In the genomic region with DNA sequence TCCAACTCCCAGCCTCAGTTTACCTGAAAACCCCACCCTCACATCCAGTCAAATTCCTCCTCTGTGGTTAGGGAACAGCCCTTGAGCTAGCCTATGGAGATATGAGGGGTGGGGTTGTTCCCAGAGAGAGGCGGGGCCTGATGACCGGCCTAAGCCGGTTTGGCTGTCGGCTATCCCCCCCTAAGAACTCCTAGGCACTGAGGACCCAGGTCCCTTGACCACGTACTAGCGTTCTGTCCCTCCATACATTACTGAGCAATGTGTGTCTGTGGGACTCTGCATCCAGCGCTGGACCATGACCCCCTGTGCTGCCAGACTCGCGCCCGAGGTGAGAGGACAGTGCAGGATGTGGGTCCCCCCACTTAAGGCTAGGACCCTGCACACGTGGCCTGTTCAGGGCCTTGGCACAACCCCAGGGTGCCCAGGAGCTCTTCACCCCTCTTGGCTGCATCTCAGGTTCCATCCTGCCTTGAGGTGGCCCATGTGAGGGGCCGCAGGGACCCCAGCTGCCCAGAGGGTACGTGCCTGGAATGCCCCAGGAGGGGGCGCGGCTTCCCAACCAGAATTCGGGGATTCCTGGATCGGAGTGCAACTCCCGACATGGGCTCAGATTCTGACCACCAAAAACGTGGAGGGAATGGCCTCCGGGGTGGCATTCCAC, we compare ENCODE assay signal across 8 mouse cellular contexts. TPM values are rescaled to one million over a fixed set of nuclear protein-coding genes. Genes with fewer than 3 reads are reported as not detected.
DNase-seq lines count a peak whose midpoint lies in the region; ATAC-seq and TF ChIP-seq lines count a peak whose summit lies in the region.

No protein-coding gene starts in this region.

- H3K36me3 ChIP-seq in forebrain, embryonic 10.5 days (replicated peaks) = peaks cover 15% of the 10 kb centered on the region
- H3K36me3 ChIP-seq in forebrain, postnatal 0 days (ENCODE audit: insufficient read depth) = no peaks in the 10 kb centered on the region
- peaks cover 3% of the 10 kb centered on the region; the same call in 1 of the 2 replicates for H3K36me3 ChIP-seq in liver, embryonic 16.5 days (ENCODE audit: control insufficient read depth, insufficient read depth)

- peak; percentile 59 for DNase-seq in forebrain, embryonic 10.5 days (ENCODE audit: extremely low spot score, low spot score)
- no peak for DNase-seq in forebrain, postnatal 0 days
- no peak for DNase-seq in brain, embryonic 14.5 days (ENCODE audit: low read depth)
- peak; percentile 44 to 49 for DNase-seq in heart, postnatal 10 days
- no peak for DNase-seq in adrenal gland, adult 18-20 months (ENCODE audit: low spot score in 2 of 2)
- no peak for DNase-seq in left cerebral cortex, adult 9 months (ENCODE audit: low spot score in 2 of 2)

- 4% methylated on average over 20 of the region's 20 CpGs for WGBS in forebrain, embryonic 10.5 days
- 8% methylated on average over 20 of the region's 20 CpGs for WGBS in forebrain, postnatal 0 days
- WGBS in liver, embryonic 16.5 days (ENCODE audit: insufficient replicate concordance) = 54% methylated on average over 20 of the region's 20 CpGs

- intact Hi-C loops in heart, postnatal 10 days (cut with DNase I) = no loop called here

- no peak for TF ChIP-seq POLR2A in brain, embryonic 14.5 days (IDR thresholded peaks at IDR 0.05; ENCODE audit: borderline replicate concordance, extremely low read depth, insufficient read depth, insufficient read length, poor library complexity, severe bottlenecking)

- H3K4me3 ChIP-seq in forebrain, embryonic 10.5 days = peak overlapping the region; percentile 47
- no peak overlapping the region for H3K4me3 ChIP-seq in forebrain, postnatal 0 days (ENCODE audit: low read depth, low read length)
- H3K4me3 ChIP-seq in liver, embryonic 16.5 days (ENCODE audit: low read depth, low read length) = no peak overlapping the region; the same call in 1 of the 2 replicates

- peak overlapping the region; percentile 88 for H3K27ac ChIP-seq in forebrain, embryonic 10.5 days
- H3K27ac ChIP-seq in forebrain, postnatal 0 days (ENCODE audit: low read depth, low read length) = no peak overlapping the region
- H3K27ac ChIP-seq in liver, embryonic 16.5 days (ENCODE audit: low read length) = 0 out of 2 replicates have a peak overlapping the region, but pooled peaks have one; percentile 72

- no peak overlapping the region for H3K9ac ChIP-seq in forebrain, postnatal 0 days
- no peak overlapping the region for H3K9ac ChIP-seq in liver, embryonic 16.5 days (ENCODE audit: low read depth, low read length)

- no peak for TF ChIP-seq CTCF in forebrain, postnatal 0 days (IDR thresholded peaks at IDR 0.05; ENCODE audit: low read depth)
- TF ChIP-seq CTCF in brain, embryonic 14.5 days (IDR thresholded peaks at IDR 0.05; ENCODE audit: borderline replicate concordance, extremely low read depth, insufficient read depth, insufficient read length) = 0 out of 2 replicates have a peak, but pooled peaks have one; percentile 7

- no peak for ATAC-seq in forebrain, postnatal 0 days
- peak; percentile 19; the same call in 1 of the 2 replicates for ATAC-seq in liver, embryonic 16.5 days (ENCODE audit: low read depth)
- ATAC-seq in cerebellum, adult (ENCODE audit: insufficient number of reproducible peaks, low FRiP score, low TSS enrichment) = no peak

- H3K4me2 ChIP-seq in forebrain, postnatal 0 days (ENCODE audit: low read depth) = no peak overlapping the region
- peak overlapping the region; percentile 58 for H3K4me2 ChIP-seq in liver, embryonic 16.5 days (ENCODE audit: low read depth, low read length)

- peaks cover 58% of the 10 kb centered on the region for H3K27me3 ChIP-seq in forebrain, embryonic 10.5 days (ENCODE audit: poor library complexity, severe bottlenecking)
- peaks cover 16% of the 10 kb centered on the region for H3K27me3 ChIP-seq in forebrain, postnatal 0 days (ENCODE audit: insufficient read depth, low read length)
- no peaks in the 10 kb centered on the region for H3K27me3 ChIP-seq in liver, embryonic 16.5 days (ENCODE audit: control insufficient read depth, insufficient read depth, low read depth, low read length)

- no peaks in the 10 kb centered on the region for H3K9me3 ChIP-seq in forebrain, embryonic 10.5 days
- H3K9me3 ChIP-seq in forebrain, postnatal 0 days (ENCODE audit: low read length) = no peaks in the 10 kb centered on the region
- no peaks in the 10 kb centered on the region for H3K9me3 ChIP-seq in liver, embryonic 16.5 days (replicated peaks; ENCODE audit: control insufficient read depth, low read length)

- H3K4me1 ChIP-seq in forebrain, embryonic 10.5 days = peaks cover 37% of the 10 kb centered on the region
- H3K4me1 ChIP-seq in forebrain, postnatal 0 days (ENCODE audit: insufficient read depth) = no peaks in the 10 kb centered on the region
- H3K4me1 ChIP-seq in liver, embryonic 16.5 days (ENCODE audit: control insufficient read depth, low read depth, low read length) = peaks cover 49% of the 10 kb centered on the region

RNA-seq across cellular contexts. Expression of a gene that starts 3.1 kb away (rescaled TPM):
- 8.0 and 9.1 TPM in 2 replicates for polyA plus RNA-seq in forebrain, embryonic 10.5 days (2016; fragmentation: Nextera tagmentation; extraction: Ambion mirVana)
- total RNA-seq in forebrain, postnatal 0 days (2014; rRNA removed) = 2.3 and 2.4 TPM in 2 replicates
- polyA plus RNA-seq in forebrain, postnatal 0 days (2015; fragmentation: Nextera tagmentation; extraction: Ambion mirVana) = 1.2 and 1.7 TPM in 2 replicates
- polyA plus RNA-seq in brain, embryonic 14.5 days (2012; rRNA removed) = 3.4 and 3.8 TPM in 2 replicates
- total RNA-seq in heart, postnatal 10 days (2021) = 1 to 10 TPM; 5.0 to 6.1 TPM
- polyA plus RNA-seq in liver, embryonic 16.5 days (2015; fragmentation: Nextera tagmentation; extraction: Ambion mirVana) = 16.6 and 17.3 TPM in 2 replicates
- total RNA-seq in adrenal gland, adult 18-20 months (2021) = 1 to 10 TPM; 5.5 to 7.3 TPM

RNA-seq across cellular contexts. Expression of a gene that starts 20.0 kb away (rescaled TPM):
- polyA plus RNA-seq in forebrain, embryonic 10.5 days (2016; fragmentation: Nextera tagmentation; extraction: Ambion mirVana) = 279 and 286 TPM in 2 replicates
- total RNA-seq in forebrain, postnatal 0 days (2014; rRNA removed) = 104 and 129 TPM in 2 replicates
- polyA plus RNA-seq in forebrain, postnatal 0 days (2015; fragmentation: Nextera tagmentation; extraction: Ambion mirVana) = 168 and 184 TPM in 2 replicates
- polyA plus RNA-seq in brain, embryonic 14.5 days (2012; rRNA removed) = 216 and 272 TPM in 2 replicates
- 10 to 100 TPM; 79.0 to 79.1 TPM for total RNA-seq in heart, postnatal 10 days (2021)
- polyA plus RNA-seq in liver, embryonic 16.5 days (2015; fragmentation: Nextera tagmentation; extraction: Ambion mirVana) = 66.8 and 70.1 TPM in 2 replicates
- total RNA-seq in adrenal gland, adult 18-20 months (2021) = 10 to 100 TPM; 86.3 to 94.3 TPM

RNA-seq across cellular contexts. Expression of a gene that starts 23.3 kb away (rescaled TPM):
- polyA plus RNA-seq in forebrain, embryonic 10.5 days (2016; fragmentation: Nextera tagmentation; extraction: Ambion mirVana) = 2.9 and 3.1 TPM in 2 replicates
- 6.1 and 6.2 TPM in 2 replicates for total RNA-seq in forebrain, postnatal 0 days (2014; rRNA removed)
- polyA plus RNA-seq in forebrain, postnatal 0 days (2015; fragmentation: Nextera tagmentation; extraction: Ambion mirVana) = 1.1 TPM in 2 replicates
- polyA plus RNA-seq in brain, embryonic 14.5 days (2012; rRNA removed) = 12.2 and 12.7 TPM in 2 replicates
- total RNA-seq in heart, postnatal 10 days (2021) = 1 to 10 TPM; 7.8 to 8.2 TPM
- 8.6 and 9.0 TPM in 2 replicates for polyA plus RNA-seq in liver, embryonic 16.5 days (2015; fragmentation: Nextera tagmentation; extraction: Ambion mirVana)
- total RNA-seq in adrenal gland, adult 18-20 months (2021) = 10 to 100 TPM; 20.6 to 22.3 TPM

RNA-seq across cellular contexts. Expression of a gene that starts 27.4 kb away (rescaled TPM):
- 670 and 692 TPM in 2 replicates for polyA plus RNA-seq in forebrain, embryonic 10.5 days (2016; fragmentation: Nextera tagmentation; extraction: Ambion mirVana)
- total RNA-seq in forebrain, postnatal 0 days (2014; rRNA removed) = 401 and 478 TPM in 2 replicates
- polyA plus RNA-seq in forebrain, postnatal 0 days (2015; fragmentation: Nextera tagmentation; extraction: Ambion mirVana) = 644 and 800 TPM in 2 replicates
- polyA plus RNA-seq in brain, embryonic 14.5 days (2012; rRNA removed) = 376 and 484 TPM in 2 replicates
- total RNA-seq in heart, postnatal 10 days (2021) = 100 to 1,000 TPM; 551 to 562 TPM
- polyA plus RNA-seq in liver, embryonic 16.5 days (2015; fragmentation: Nextera tagmentation; extraction: Ambion mirVana) = 553 and 567 TPM in 2 replicates
- 1,000 to 10,000 TPM; 1,091 to 1,886 TPM for total RNA-seq in adrenal gland, adult 18-20 months (2021)

RNA-seq across cellular contexts. Expression of a gene that starts 31.2 kb away (rescaled TPM):
- polyA plus RNA-seq in forebrain, embryonic 10.5 days (2016; fragmentation: Nextera tagmentation; extraction: Ambion mirVana) = 222 and 226 TPM in 2 replicates
- total RNA-seq in forebrain, postnatal 0 days (2014; rRNA removed) = 19.5 and 28.2 TPM in 2 replicates
- 15.7 and 17.0 TPM in 2 replicates for polyA plus RNA-seq in forebrain, postnatal 0 days (2015; fragmentation: Nextera tagmentation; extraction: Ambion mirVana)
- polyA plus RNA-seq in brain, embryonic 14.5 days (2012; rRNA removed) = 21.2 and 30.7 TPM in 2 replicates
- total RNA-seq in heart, postnatal 10 days (2021) = 10 to 100 TPM; 60.3 to 65.6 TPM
- polyA plus RNA-seq in liver, embryonic 16.5 days (2015; fragmentation: Nextera tagmentation; extraction: Ambion mirVana) = 42.5 and 44.9 TPM in 2 replicates
- total RNA-seq in adrenal gland, adult 18-20 months (2021) = 10 to 100 TPM; 28.5 to 49.0 TPM

Comparison
In these comparisons a context has a peak if more than half of its experiments do, and no peak if none do; other contexts are left out.
1. DNase-seq: peak in forebrain, embryonic 10.5 days (single experiment) and heart, postnatal 10 days (2 of 2); none in forebrain, postnatal 0 days (single experiment), brain, embryonic 14.5 days (single experiment), adrenal gland, adult 18-20 months (0 of 2) and left cerebral cortex, adult 9 months (0 of 2).